Mouse (Mus musculus) MEL (cell line): ENCODE data around the gene Psmd11. TPM values are rescaled to one million over a fixed set of nuclear protein-coding genes. Genes with fewer than 3 reads are reported as not detected.

ENCODE experiments used
- DNase-seq: peaks from one replicate; pipeline ENCODE4 v3.0.0; 2011; ENCODE audit warnings: low read depth, low spot score
- H3K27ac ChIP-seq: 2 replicates; pipeline ENCODE4 v1.5.1; 2012; ENCODE audit warnings: low read depth, mild to moderate bottlenecking, control low read depth, low read length, moderate library complexity; ENCODE audit not compliant: control insufficient read depth
- H3K27me3 ChIP-seq, 2 experiments: fragments of 150-350 bp in 1 of 2; sonication (generic) in 1 of 2; 2 replicates each; pipeline ENCODE4 v1.6.1; 2012; ENCODE audit warnings: low read length in 2 of 2, mild to moderate bottlenecking in 2 of 2, improper control_type of control experiment in 1 of 2, moderate library complexity in 1 of 2; ENCODE audit not compliant: insufficient read depth in 2 of 2, control insufficient read depth in 1 of 2
- H3K36me3 ChIP-seq, 2 experiments: 2 replicates each; pipeline ENCODE4 v1.6.1; 2012 to 2014; ENCODE audit warnings: low read length in 2 of 2, improper control_type of control experiment in 1 of 2, inconsistent platforms in 1 of 2, mild to moderate bottlenecking in 1 of 2; ENCODE audit not compliant: insufficient read depth in 2 of 2, control insufficient read depth in 1 of 2
- H3K4me1 ChIP-seq, 2 experiments: fragments of 150-350 bp in 1 of 2; sonication (generic) in 1 of 2; 2 replicates each; pipeline ENCODE4 v1.6.1; 2012; ENCODE audit warnings: low read length in 2 of 2, improper control_type of control experiment in 1 of 2, mild to moderate bottlenecking in 1 of 2; ENCODE audit not compliant: insufficient read depth in 2 of 2, control insufficient read depth in 1 of 2
- H3K4me3 ChIP-seq, 2 experiments: fragments of 150-350 bp in 1 of 2; sonication (generic) in 1 of 2; 2 replicates each; pipeline ENCODE4 v1.5.1; 2012; ENCODE audit warnings: low read depth in 2 of 2, low read length in 2 of 2, mild to moderate bottlenecking in 2 of 2, moderate library complexity in 2 of 2, control low read depth in 1 of 2, improper control_type of control experiment in 1 of 2; ENCODE audit not compliant: control insufficient read depth in 1 of 2, insufficient read depth in 1 of 2
- H3K79me2 ChIP-seq: 2 replicates; pipeline ENCODE4 v1.6.1; 2012; ENCODE audit warnings: mild to moderate bottlenecking, low read length, moderate library complexity; ENCODE audit not compliant: control insufficient read depth, poor library complexity, insufficient read depth
- H3K9ac ChIP-seq: 2 replicates; pipeline ENCODE4 v1.6.1; 2012; ENCODE audit warnings: low read depth, mild to moderate bottlenecking, control low read depth, low read length, moderate library complexity; ENCODE audit not compliant: control insufficient read depth, poor library complexity, severe bottlenecking
- H3K9me3 ChIP-seq: fragments of 150-350 bp; sonication (generic); replicated peaks from 2 replicates; pipeline ENCODE4 v1.6.1; 2012; ENCODE audit warnings: mild to moderate bottlenecking, low read length, improper control_type of control experiment, moderate library complexity; ENCODE audit not compliant: insufficient read depth
- CHD1 ChIP-seq: IDR thresholded peaks from 2 replicates; pipeline ENCODE4 v1.6.1; 2012; ENCODE audit warnings: low read depth, mild to moderate bottlenecking, inconsistent platforms, low read length, improper control_type of control experiment
- CHD2 ChIP-seq: IDR thresholded peaks from 2 replicates; pipeline ENCODE4 v1.6.1; 2011; ENCODE audit warnings: low read length, improper control_type of control experiment
- CTCF ChIP-seq, 3 experiments: IDR thresholded peaks in 2 of 3; conservative IDR thresholded peaks in 1 of 3; 2 replicates each; pipeline ENCODE4 v1.5.1; 2011 to 2012; ENCODE audit warnings: low read length in 3 of 3, low read depth in 2 of 3, mild to moderate bottlenecking in 2 of 3, improper control_type of control experiment in 1 of 3, inconsistent platforms in 1 of 3, mixed read lengths in 1 of 3, moderate library complexity in 1 of 3; ENCODE audit not compliant: control insufficient read depth in 1 of 3, insufficient read depth in 1 of 3, poor library complexity in 1 of 3, severe bottlenecking in 1 of 3
- E2F4 ChIP-seq: IDR thresholded peaks from 2 replicates; pipeline ENCODE4 v1.6.1; 2011; ENCODE audit warnings: low read depth, low read length, improper control_type of control experiment, borderline replicate concordance
- ELF1 ChIP-seq: IDR thresholded peaks from 2 replicates; pipeline ENCODE4 v1.6.1; 2014; ENCODE audit warnings: low read depth, mild to moderate bottlenecking, inconsistent platforms, low read length, improper control_type of control experiment, moderate library complexity
- EP300 ChIP-seq, 2 experiments: IDR thresholded peaks; 2 replicates each; pipeline ENCODE4 v1.6.1; 2011; ENCODE audit warnings: improper control_type of control experiment in 2 of 2, low read length in 2 of 2, low read depth in 1 of 2, mild to moderate bottlenecking in 1 of 2
- ETS1 ChIP-seq: IDR thresholded peaks from 2 replicates; pipeline ENCODE4 v1.6.1; 2012; ENCODE audit warnings: low read depth, mild to moderate bottlenecking, inconsistent platforms, low read length, improper control_type of control experiment, moderate library complexity
- GABPA ChIP-seq: IDR thresholded peaks from 2 replicates; pipeline ENCODE4 v1.6.1; 2012; ENCODE audit warnings: low read depth, mild to moderate bottlenecking, inconsistent platforms, low read length, improper control_type of control experiment, moderate library complexity
- GATA1 ChIP-seq: IDR thresholded peaks from 2 replicates; pipeline ENCODE4 v1.6.1; 2011; ENCODE audit warnings: low read depth, low read length, improper control_type of control experiment
- MAFK ChIP-seq: IDR thresholded peaks from 2 replicates; pipeline ENCODE4 v1.6.1; 2011; ENCODE audit warnings: low read depth, mild to moderate bottlenecking, low read length, improper control_type of control experiment, borderline replicate concordance
- MAX ChIP-seq: IDR thresholded peaks from 2 replicates; pipeline ENCODE4 v1.6.1; 2011; ENCODE audit warnings: low read length, improper control_type of control experiment
- MEF2A ChIP-seq: IDR thresholded peaks from 2 replicates; pipeline ENCODE4 v1.6.1; 2014; ENCODE audit warnings: low read depth, mild to moderate bottlenecking, inconsistent platforms, low read length, improper control_type of control experiment; ENCODE audit not compliant: poor library complexity, insufficient replicate concordance, severe bottlenecking; ENCODE audit errors: extremely low read depth
- MXI1 ChIP-seq: IDR thresholded peaks from 2 replicates; pipeline ENCODE4 v1.6.1; 2011; ENCODE audit warnings: mild to moderate bottlenecking, low read depth, low read length, improper control_type of control experiment
- MYB ChIP-seq: IDR thresholded peaks from 2 replicates; pipeline ENCODE4 v1.6.1; 2011; ENCODE audit warnings: mild to moderate bottlenecking, low read depth, low read length, improper control_type of control experiment
- NELFE ChIP-seq: IDR thresholded peaks from 2 replicates; pipeline ENCODE4 v1.6.1; 2011; ENCODE audit warnings: low read depth, low read length, improper control_type of control experiment
- NRF1 ChIP-seq: IDR thresholded peaks from 2 replicates; pipeline ENCODE4 v1.6.1; 2014; ENCODE audit warnings: low read depth, mild to moderate bottlenecking, inconsistent platforms, low read length, improper control_type of control experiment, moderate library complexity; ENCODE audit not compliant: poor library complexity, insufficient read depth, severe bottlenecking
- POLR2AphosphoS2 ChIP-seq: IDR thresholded peaks from 2 replicates; pipeline ENCODE4 v1.6.1; 2011; ENCODE audit warnings: low read length, improper control_type of control experiment
- POLR2AphosphoS5 ChIP-seq: IDR thresholded peaks from 2 replicates; pipeline ENCODE4 v1.6.1; 2012; ENCODE audit warnings: low read depth, borderline replicate concordance, mild to moderate bottlenecking, inconsistent platforms, low read length, moderate library complexity, mixed read lengths
- RAD21 ChIP-seq: IDR thresholded peaks from 2 replicates; pipeline ENCODE4 v1.6.1; 2011; ENCODE audit warnings: mild to moderate bottlenecking, low read depth, low read length, improper control_type of control experiment
- RCOR1 ChIP-seq: IDR thresholded peaks from 2 replicates; pipeline ENCODE4 v1.6.1; 2012; ENCODE audit warnings: low read depth, mild to moderate bottlenecking, inconsistent platforms, low read length, improper control_type of control experiment
- SIN3A ChIP-seq: IDR thresholded peaks from 2 replicates; pipeline ENCODE4 v1.6.1; 2012; ENCODE audit warnings: low read length, improper control_type of control experiment, inconsistent platforms
- SMC3 ChIP-seq: IDR thresholded peaks from 2 replicates; pipeline ENCODE4 v1.6.1; 2011; ENCODE audit warnings: low read depth, low read length, improper control_type of control experiment
- TAL1 ChIP-seq: IDR thresholded peaks from 2 replicates; pipeline ENCODE4 v1.6.1; 2012; ENCODE audit warnings: mild to moderate bottlenecking, inconsistent platforms, low read length, moderate library complexity, mixed read lengths
- TBP ChIP-seq: IDR thresholded peaks from 2 replicates; pipeline ENCODE4 v1.8.0; 2011; ENCODE audit warnings: low read depth, low read length, improper control_type of control experiment
- TCF12 ChIP-seq: IDR thresholded peaks from 2 replicates; pipeline ENCODE4 v1.6.1; 2014; ENCODE audit warnings: low read depth, mild to moderate bottlenecking, inconsistent platforms, low read length, improper control_type of control experiment, moderate library complexity
- UBTF ChIP-seq: IDR thresholded peaks from 2 replicates; pipeline ENCODE4 v1.6.1; 2012; ENCODE audit warnings: low read depth, mild to moderate bottlenecking, inconsistent platforms, low read length, improper control_type of control experiment, moderate library complexity, borderline replicate concordance; ENCODE audit not compliant: insufficient read depth
- USF1 ChIP-seq: IDR thresholded peaks from 2 replicates; pipeline ENCODE4 v1.6.1; 2014; ENCODE audit warnings: low read depth, mild to moderate bottlenecking, inconsistent platforms, low read length, improper control_type of control experiment, moderate library complexity
- USF2 ChIP-seq, 2 experiments: IDR thresholded peaks; 2 replicates each; pipeline ENCODE4 v1.6.1; 2011 to 2012; ENCODE audit warnings: improper control_type of control experiment in 2 of 2, low read length in 2 of 2, borderline replicate concordance in 1 of 2, inconsistent platforms in 1 of 2, low read depth in 1 of 2, mild to moderate bottlenecking in 1 of 2; ENCODE audit not compliant: insufficient read depth in 1 of 2
- ZC3H11A ChIP-seq: IDR thresholded peaks from 2 replicates; pipeline ENCODE4 v1.6.1; 2012; ENCODE audit warnings: low read depth, mild to moderate bottlenecking, inconsistent platforms, low read length, improper control_type of control experiment
- ZMIZ1 ChIP-seq: IDR thresholded peaks from 2 replicates; pipeline ENCODE4 v1.6.1; 2012; ENCODE audit warnings: low read depth, mild to moderate bottlenecking, inconsistent platforms, low read length, improper control_type of control experiment, moderate library complexity
- ZNF384 ChIP-seq: IDR thresholded peaks from 2 replicates; pipeline ENCODE4 v1.6.1; 2012; ENCODE audit warnings: low read depth, mild to moderate bottlenecking, inconsistent platforms, low read length, improper control_type of control experiment
- polyA plus RNA-seq, 2 experiments: library from polyadenylated mRNA; stranded (reverse) in 1 of 2; unstranded in 1 of 2; fragments of >175 nt in 1 of 2; fragments of >200 nt in 1 of 2; gene quantifications; 2 replicates each; pipeline versions ENCODE4 v1.2.1 to v1.2.4; 2012; ENCODE audit warnings: low replicate concordance in 2 of 2, low read depth in 1 of 2; ENCODE audit not compliant: insufficient read length in 2 of 2, insufficient read depth in 1 of 2, missing spikeins in 1 of 2
- total RNA-seq: library from RNA; depleted of rRNA; stranded (reverse); fragments of 300-350 nt; gene quantifications from 2 replicates; pipeline ENCODE4 v1.2.3, GENCODE M21; 2012

The Psmd11 gene
- total and polyA plus RNA-seq, 3 experiments, result 110 to 324 (median 184) TPM

GRCm38 (mm10) chr11:80382626-80383018 is 45.8 kb upstream of the Psmd11 start (continued):
- TF ChIP-seq EP300 (IDR thresholded peaks at IDR 0.05; ENCODE audit: low read depth in 1 of 2, low read length in 2 of 2) (peak; percentile 59 to 71; a peak in 3 of 4 replicates), USF2 (IDR thresholded peaks at IDR 0.05; ENCODE audit: borderline replicate concordance in 1 of 2, insufficient read depth in 1 of 2, low read depth in 1 of 2, low read length in 2 of 2) (no peak), ETS1 (peak; percentile 73), GATA1 (peak; percentile 100), MAFK (no peak), POLR2AphosphoS5 (no peak), UBTF (no peak), MYB (peak; percentile 63), ZNF384 (peak; percentile 99), CTCF (IDR thresholded peaks at IDR 0.05 in 2 of 3, conservative IDR thresholded peaks at IDR 0.05 in 1 of 3; ENCODE audit: control insufficient read depth in 1 of 3, insufficient read depth in 1 of 3, low read depth in 2 of 3, low read length in 3 of 3, poor library complexity in 1 of 3, severe bottlenecking in 1 of 3) (no peak), E2F4 (no peak; the same call in 1 of the 2 replicates), RCOR1 (peak; percentile 59)

GRCm38 (mm10) chr11:80383019-80383625 is 45.3 kb upstream of the Psmd11 start, which contains the start of gene Zfp207:
Gene Zfp207 (plus strand): TSS chr11:80383279.
- no peaks in the 10 kb centered on the region for H3K27me3 ChIP-seq
- H3K79me2 ChIP-seq, result peaks cover 49% of the 10 kb centered on the region
- peak; percentile 99 for DNase-seq
- peak within 1 kb of the TSS; percentile 88 for H3K9ac ChIP-seq
- peaks cover 11 to 15% of the 10 kb centered on the region in 2 experiments for H3K4me1 ChIP-seq
- H3K9me3 ChIP-seq, result no peaks in the 10 kb centered on the region
- H3K36me3 ChIP-seq, result peaks cover 32% of the 10 kb centered on the region in 2 experiments
- H3K4me3 ChIP-seq, result peak within 1 kb of the TSS; percentile 75 to 85
- H3K27ac ChIP-seq, result peak within 1 kb of the TSS; percentile 98
- TF ChIP-seq GABPA (no peak), NRF1 (no peak), CHD2 (no peak), MAX (peak; percentile 98), CTCF (IDR thresholded peaks at IDR 0.05 in 2 of 3, conservative IDR thresholded peaks at IDR 0.05 in 1 of 3; ENCODE audit: control insufficient read depth in 1 of 3, insufficient read depth in 1 of 3, low read depth in 2 of 3, low read length in 3 of 3, poor library complexity in 1 of 3, severe bottlenecking in 1 of 3) (no peak), ZMIZ1 (peak; percentile 96), MEF2A (no peak), UBTF (no peak), POLR2AphosphoS2 (peak; percentile 92; the same call in 1 of the 2 replicates), CHD1 (peak; percentile 94), ZC3H11A (0 out of 2 replicates have a peak, but pooled peaks have one; percentile 32), TBP (peak; percentile 95), TAL1 (no peak), ELF1 (0 out of 2 replicates have a peak, but pooled peaks have one; percentile 51), SMC3 (no peak), MXI1 (no peak; the same call in 1 of the 2 replicates), RCOR1 (no peak), MAFK (no peak), EP300 (IDR thresholded peaks at IDR 0.05; ENCODE audit: low read depth in 1 of 2, low read length in 2 of 2) (peak in 1 of 2 experiments; percentile 42; a peak in 1 of 4 replicates), RAD21 (no peak), NELFE (peak; percentile 97), ETS1 (no peak), SIN3A (peak; percentile 89; the same call in 1 of the 2 replicates), TCF12 (peak; percentile 82), MYB (peak; percentile 50; the same call in 1 of the 2 replicates), ZNF384 (no peak), USF2 (IDR thresholded peaks at IDR 0.05; ENCODE audit: borderline replicate concordance in 1 of 2, insufficient read depth in 1 of 2, low read depth in 1 of 2, low read length in 2 of 2) (peak; percentile 93 to 98), USF1 (peak; percentile 100)
